Mouse (Mus musculus) heart, postnatal 4 days (tissue): Measurements from ENCODE around the gene Cep135. TPM values are rescaled to one million over a fixed set of nuclear protein-coding genes. Genes with fewer than 3 reads are reported as not detected.

Experiments
- DNase-seq: peaks from one replicate; pipeline ENCODE4 v3.0.0; 2021
- total RNA-seq, 2 experiments: library from RNA; stranded (reverse); gene quantifications; 2 replicates each; pipeline ENCODE4 v1.2.3; 2021

The Cep135 gene
- total RNA-seq, result 1 to 10 TPM; 7.4 to 7.6 TPM

DNA sequence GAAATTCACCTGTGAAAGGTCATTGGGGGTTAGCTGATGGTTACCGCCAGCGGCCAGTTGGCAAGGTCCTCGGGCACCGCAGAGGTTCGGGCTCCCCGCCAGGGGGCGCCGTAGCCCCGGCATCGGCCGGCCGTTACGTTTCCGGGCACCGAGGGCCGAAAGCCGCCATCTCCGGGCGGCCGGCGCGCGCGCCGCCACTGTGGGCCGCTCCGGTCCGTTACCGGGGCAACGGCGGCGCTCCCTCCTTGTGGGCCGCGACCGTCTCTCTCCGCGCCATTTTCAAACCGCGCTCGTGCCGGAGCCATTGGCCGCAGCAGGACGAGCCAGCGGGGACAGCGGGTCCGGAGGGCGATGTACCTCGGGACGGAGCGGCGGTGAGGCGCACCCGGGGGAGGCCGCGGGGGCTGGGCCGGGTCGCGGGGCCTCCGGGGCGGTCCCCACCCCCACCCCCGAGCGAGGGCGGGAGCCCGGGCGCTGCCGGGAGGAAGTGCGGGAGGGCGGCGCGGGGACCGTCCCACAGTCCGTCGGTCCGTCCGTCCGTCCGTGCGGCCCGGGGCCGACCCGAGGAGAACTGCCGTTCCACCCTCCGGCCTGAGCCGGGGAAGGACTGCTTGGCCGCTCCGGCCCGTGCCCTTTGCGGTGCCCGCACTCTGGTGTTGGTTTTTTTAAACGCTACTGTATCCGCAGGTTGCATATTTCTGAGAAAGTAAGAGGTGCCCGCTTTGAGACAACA, at the start of gene Cep135:
Cep135 (plus strand) TSS at position 148 of the 733 bp plus-strand sequence.
- peak; percentile 94 for DNase-seq

DNA sequence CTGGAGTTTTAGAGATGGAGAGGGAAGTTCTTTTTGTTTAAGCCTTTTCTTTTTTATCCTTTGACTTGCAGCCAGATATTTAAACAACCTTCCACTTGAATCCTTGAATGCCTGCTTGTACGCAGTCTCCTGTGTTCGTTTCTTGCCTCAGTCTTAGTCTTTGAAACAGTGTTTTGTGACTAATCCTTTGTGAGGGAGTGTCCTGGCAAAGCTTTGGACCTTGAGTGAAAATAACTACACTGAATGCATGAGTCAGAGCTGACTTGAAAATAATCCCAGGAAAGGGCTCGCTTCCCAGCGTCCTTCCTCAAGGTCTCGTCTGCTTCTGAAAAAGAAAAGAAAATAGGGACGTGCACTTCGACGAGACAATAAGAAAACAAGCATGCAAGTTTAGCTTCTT, 48.3 kb upstream of the Cep135 start:
- DNase-seq, result peak; percentile 18

DNA sequence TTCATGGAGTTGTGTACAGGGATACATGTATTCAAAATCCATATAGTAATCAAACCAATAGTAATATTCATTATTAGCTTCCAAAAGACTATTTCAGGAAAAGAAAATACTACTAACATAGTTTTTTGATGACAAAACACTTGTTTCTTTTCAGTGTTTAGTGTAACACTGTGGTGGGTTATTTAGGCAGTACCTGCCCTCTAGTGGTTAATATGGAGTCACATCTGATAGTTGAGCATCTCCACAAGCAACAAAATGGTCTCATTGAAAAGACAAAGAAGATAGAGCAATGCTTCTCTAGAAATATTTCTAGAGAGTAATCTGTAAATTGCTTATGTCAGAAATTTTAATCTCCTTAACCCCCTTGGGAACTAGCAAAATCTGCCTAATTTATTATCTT, 47.7 kb upstream of the Cep135 start:
- no peak for DNase-seq

DNA sequence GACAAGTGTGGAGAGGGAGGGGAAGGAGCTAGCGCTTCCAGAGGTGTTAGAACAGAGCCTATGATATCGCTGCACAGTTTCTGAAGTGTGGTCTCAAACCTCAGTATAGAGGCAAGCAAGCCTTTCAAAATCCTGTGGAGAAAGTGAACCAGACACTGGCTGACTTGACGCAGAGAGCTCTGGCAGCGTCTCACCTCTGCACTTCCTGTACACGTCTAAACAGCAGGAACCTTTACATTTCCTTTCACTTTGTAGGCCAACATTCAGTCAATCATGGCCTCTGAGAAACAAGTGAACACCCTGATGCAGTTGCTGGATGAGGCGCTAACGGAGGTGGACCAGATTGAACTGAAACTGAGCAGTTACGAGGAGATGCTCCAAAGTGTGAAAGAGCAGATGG, 45.3 kb upstream of the Cep135 start:
- DNase-seq, result no peak

DNA sequence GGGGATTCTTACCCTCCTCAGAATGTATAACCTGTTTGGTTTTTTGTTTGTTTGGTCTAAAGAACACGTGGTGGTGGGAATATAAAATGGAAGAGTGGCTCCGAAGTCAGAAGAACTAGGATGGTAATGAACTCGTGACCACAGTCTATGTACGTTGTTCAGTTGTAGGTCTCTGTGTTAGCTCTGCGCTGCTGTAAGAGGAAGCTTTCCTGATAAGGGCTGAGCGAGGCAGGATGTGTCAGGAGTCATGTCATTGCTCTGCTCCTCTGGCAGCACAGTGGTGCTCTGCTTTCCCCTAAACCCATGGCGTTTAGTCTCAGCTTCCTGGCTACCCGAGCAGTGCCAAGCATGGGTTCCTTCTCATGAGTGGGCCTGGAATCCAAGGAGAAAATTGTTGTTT, 38.1 kb upstream of the Cep135 start:
- no peak for DNase-seq

DNA sequence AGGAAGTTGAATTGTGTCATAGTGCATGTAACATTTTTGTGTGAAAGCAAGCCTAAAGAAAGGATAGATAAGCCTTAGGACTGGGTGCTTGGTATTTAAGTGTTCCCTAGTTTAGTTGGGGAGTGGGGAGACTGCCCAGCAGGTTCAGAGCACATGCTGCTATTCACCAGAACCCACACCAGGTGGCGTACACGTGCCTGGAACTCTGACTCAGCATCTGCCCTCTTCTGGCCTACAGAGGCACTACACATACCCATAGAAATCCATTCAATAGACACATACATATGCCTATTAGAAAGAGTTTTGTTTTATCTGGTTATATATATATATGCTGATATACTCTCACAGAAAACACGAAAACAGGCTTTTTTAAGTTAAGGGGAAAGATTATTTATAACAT, 23.2 kb upstream of the Cep135 start:
- peak; percentile 73 for DNase-seq

DNA sequence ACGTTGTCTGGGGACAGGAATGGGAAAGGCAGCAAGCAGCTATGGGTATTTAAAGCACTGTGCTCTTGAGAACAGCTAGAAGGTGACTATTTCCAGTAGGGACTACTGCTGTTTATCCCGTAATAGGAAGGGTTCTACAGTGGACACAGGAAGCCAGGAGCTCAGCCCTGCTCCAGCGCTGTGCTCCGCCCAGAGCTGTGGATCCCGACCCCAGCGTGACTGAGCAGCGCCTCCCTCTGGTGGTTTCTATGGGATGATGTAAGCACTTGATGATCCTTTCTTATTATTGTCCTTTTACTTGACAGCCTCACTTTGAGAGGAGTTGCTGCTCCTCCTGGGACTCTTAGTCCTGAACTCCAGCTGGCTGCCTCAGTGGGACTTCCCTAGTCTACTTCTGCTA, 14.2 kb upstream of the Cep135 start:
- DNase-seq, result no peak

DNA sequence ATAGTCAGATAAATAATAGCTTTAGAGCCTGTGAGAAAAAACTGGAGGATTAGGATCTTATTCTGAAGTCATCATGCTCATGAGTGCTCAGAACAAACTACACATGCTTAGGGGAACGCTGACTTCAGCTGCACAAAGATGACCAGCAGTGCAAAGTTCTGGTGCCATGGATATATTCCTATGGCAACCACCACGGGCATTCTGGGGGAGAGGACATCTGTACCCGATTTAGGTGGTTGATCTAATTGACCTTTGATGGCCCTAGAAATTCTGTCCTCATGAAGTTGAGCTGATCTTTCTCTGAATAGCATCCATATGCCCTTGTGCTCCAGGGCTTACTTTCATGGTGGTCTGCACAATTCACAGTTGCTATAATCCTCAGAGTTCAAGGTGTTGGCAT, 11.5 kb upstream of the Cep135 start:
- no peak for DNase-seq

DNA sequence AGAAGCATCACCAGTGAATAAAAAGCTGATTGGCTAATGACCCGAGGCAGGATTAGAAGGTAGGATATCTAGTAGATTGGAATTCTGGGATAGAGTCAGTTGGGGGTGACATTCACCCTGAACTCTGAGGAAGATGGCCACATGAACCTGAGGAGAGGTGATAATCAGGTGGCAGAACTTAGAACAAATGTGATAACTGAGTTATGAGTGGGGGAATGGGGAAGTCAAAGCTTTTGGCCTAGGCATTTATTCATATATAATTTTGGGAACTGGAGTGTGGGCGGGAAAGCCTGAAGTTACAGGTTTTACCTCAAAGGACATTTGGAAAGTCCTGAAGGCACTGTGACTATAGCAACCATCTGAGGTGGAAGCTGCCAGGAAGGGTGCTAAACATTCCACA, 3.1 kb upstream of the Cep135 start:
- no peak for DNase-seq

DNA sequence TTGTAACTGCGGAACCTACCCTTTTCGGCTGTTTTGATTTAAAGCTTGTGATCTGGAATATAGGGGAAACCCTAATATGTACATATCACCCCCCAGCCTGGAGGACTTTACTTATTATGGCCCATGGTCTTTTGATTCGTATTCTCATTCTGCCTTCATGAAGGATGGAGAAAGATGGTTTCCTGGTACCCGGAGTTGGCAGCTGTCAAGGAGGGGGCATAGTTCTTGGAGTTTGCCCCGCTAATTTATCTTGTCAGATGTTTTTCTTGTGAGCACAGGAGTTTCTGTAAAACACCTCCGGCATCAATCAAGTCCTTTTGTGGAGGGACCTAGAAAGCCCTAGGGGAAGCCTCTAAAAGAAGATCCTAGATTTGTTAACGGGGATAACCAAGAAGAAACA, 813 bp downstream of the Cep135 start:
- no peak for DNase-seq

DNA sequence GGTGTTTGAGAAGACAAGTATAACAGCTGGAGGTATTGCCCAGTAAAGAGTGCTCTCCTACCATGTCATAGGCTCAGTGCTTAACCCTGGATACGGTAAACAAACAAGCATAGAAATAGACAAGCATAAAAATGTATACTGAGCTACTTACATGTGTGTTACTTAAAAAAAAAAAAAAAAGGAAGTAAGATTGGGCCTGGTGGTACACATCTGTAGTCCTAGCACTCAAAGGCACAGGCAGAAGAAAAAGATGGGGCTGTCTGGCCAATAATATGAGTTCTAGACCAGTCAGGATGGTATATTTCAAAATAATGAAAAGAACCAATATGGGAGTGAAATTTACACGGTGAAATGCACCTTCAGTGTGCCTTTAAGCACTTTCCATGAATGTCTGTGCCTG, 1.5 kb downstream of the Cep135 start:
- no peak for DNase-seq

DNA sequence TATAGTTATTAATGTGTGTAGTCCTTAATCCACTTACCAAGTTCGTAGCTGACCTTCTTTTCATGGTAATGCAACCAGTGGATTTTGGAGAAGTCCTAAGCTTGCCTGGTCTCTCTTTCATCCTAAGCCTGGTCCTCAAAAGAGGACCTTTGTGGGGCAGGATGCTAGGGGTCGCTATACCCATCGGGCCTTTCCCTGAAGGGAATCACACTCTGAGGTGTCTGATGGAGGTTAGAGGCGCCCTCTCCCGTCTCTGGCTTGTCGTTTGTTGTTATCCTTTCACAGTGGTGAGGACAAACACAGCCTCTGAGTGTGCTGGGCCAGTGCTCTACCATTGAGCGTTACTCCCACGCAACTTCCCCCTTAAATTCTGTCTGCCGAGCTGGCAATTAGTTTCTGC, 3.4 kb downstream of the Cep135 start:
- DNase-seq, result no peak

DNA sequence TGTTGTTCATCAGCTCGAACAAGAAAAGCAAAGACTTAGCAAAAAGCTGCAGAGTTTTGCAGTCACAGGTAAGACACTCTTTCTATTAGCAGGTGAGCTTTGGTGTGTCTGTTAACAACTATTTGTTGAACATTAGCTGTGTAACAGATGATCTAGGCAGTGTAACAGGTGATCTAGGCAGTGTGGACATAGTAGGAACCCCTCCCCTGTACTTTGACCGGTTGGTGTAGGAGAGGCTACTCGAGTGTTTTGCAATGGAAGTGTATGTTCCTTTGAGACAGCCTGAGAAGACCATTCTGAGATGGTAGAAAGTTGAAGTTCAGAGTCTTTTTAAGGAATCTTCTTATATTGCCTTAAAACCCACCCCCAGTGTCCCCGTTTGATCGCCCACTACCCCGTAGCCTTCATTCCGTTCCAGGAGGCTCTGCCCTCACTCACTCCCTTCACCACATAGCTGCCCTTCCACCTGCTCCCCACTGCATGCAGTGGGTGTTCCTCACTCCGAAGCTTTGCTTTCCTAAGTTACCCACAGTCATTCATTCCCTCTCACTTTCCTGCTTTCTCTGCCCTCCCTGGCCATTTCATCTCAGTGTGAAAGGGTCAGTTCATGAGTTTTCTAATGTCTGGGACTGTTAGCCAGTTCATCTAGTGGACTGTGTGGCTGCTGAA, 21.3 kb downstream of the Cep135 start:
- no peak for DNase-seq

DNA sequence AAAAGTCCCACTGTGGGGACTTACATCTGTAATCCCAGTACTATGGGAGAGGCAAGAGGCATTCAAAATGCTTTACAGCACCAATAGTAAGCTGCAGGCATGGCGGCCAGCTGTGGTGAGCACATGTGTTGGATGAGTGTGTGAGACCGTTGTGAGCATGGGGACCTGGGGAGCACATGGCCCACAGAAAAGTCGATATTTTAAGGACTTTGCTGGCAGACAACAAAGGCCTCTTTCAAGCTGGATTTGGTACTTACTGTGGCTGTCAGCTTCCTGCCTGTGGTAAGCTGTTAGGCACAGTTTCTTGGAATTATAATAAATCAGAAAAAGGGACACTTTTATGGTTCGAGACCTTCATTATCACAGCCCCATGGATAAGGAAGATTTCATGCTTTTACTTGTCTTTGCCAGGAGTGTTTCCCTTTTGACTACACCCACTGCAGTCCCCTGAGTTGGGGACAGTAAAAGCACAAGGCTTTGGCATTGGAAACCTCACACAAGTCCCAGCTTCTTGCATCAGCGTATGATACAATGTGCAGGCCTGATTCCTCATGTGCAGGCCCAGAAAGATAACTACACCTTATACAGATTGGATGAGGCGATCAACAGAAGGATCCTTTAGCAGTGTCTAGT, 24.5 kb downstream of the Cep135 start:
- no peak for DNase-seq

DNA sequence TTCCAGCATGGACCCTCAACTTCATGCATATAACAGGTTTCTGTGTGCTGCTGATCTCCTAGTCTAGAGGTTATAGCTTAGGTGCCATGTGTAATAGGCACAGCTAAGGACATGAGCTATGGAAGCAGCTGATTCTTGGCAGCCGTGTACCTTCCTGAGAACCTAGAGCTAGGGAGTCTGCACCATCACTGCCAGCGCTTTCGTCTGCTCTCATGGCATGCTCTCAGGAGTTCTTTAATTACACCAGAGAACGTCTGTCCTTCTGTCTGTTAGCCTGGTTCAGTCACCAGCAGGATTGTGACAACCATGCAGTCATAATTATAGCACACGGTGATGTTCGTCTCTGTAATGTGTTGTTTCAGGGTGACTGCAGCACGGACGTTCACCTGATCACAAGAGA, 26.8 kb downstream of the Cep135 start:
- no peak for DNase-seq

DNA sequence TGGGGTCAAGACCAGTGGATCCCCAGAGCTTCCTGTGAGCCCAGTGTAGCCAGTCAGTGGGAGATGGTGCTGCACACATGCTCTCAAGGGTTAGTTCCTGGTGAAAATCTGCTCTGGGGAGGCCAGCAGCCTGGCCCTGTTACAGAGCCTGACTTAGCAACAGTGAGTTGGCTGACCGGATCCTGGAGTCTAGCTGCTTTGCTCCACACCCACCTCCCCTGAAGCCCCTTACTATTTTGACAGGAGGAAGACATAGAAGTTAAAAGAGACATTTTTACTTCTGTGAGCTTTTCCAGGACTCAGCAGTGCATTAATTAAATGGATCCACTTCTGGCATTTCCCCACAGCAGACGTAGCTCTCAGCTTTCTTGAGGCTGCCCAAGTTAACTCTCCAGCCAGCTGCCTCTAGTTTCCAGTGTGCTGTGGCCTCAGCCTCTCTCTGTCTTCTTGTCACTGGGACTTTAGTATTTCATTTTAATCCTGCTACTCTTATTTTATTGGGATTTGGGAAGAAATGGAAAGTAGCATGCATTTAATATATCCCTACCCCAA, 27.8 kb downstream of the Cep135 start:
- no peak for DNase-seq

DNA sequence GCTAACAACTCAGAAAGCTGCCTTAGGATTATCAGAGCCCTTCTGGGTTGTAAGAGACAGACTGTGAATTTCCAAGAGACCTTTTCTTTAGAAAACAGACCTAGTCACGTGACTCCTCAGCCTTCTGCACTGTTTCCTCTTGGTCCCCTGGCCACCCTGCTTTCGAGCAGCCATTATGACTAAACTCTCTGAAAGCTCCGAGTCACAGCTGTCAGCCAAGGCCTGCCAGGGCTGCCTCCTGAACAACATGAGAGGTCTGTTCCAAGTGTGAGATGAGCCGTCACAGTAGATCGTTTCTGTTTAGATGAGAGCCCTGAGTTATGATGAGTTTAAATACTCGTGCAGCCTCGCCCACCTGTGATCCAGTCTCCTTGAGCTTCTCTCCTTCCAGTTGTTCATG, 30.3 kb downstream of the Cep135 start:
- DNase-seq, result no peak

DNA sequence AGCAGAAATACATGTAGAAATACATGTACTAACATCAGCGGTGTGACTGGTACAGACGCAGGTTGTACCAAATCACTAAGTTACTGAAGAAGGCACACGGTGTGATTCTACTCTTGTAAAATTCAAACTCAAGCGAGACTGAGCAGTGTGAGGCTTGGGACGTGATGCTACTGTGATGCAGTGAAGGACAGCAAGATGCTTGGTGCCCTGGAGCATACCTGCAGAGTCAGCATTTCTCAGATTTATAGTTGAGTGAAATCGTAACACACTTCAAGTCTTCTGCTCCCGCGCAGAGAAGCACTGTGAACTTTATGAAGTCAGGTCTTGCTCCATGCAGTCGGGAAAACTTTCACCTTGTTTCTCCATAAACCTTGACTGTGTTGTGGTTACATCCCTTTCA, 35.3 kb downstream of the Cep135 start:
- DNase-seq, result no peak

DNA sequence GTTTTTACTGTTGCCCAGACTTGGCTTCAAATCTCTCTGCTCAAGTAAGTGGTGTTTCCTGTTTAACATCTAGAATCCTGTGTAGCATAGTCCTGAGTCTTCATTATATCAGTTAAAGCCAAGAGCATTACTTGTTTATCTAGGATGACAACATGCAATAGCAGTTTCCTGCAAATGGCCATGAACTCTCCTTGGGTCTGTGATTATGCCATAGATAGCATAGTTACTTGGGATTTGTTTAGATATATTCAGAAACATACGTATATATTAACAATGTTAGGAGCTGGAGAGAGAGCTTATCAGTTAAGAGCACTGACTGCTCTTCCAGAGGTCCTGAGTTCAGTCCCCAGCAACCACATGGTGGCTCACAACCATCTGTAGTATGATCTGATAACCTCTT, 39.3 kb downstream of the Cep135 start:
- no peak for DNase-seq

DNA sequence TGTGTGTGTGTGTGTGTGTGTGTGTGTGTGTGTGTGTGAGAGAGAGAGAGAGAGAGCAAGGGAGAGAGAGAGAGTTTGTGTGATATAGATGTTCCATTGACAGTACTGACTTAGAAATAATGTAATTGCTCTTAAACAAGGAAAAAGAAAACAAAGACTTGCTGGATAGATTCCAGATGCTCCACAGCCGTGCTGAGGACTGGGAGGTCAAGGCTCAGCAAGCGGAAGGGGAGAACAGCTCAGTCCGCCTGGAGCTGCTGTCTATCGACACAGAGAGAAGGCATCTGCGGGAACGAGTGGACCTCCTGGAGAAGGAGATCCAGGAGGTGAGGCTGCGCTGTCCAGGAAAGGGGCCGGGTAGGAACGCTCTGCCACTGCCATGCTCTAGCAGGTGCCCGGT, 45.5 kb downstream of the Cep135 start:
- no peak for DNase-seq

DNA sequence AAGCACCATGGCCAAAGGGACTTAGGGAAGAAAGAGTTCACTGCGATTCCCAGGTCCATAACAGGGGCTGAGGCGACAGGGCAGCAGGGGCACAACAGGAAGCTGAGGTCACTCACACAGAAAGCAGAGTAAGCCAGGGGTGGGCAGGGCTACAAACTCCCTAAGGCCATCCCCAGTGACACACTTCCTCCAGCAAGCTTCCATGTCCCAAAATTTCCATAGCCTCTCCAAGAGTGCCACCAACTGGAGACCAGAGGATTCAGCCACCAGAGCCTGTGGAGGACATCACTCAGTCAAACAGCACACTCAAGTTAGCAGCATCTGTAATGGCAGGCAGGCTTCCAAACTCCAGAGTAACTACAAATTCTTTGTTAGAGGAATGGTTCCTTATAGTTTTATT, 47.1 kb downstream of the Cep135 start:
- DNase-seq, result peak; percentile 10

DNA sequence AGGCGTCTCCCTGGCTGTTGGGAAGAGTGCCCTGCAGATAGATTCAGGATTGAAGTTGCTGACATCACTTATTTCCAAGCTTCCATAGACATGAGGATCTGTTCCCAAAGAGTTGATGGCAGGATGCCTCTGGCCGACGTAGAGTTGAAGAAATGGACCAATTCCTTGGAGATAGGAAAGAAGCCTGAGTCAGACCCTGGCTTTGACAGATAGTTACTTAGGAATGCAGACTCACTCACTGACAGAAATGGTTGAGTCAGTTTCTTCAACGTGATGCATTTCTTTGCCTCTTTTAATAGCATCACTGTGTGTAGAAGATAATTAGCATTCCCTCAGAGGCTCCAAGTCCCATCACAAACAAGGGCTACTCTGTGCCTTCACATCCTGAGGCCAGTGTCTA, 53.6 kb downstream of the Cep135 start:
- DNase-seq, result peak; percentile 17

DNA sequence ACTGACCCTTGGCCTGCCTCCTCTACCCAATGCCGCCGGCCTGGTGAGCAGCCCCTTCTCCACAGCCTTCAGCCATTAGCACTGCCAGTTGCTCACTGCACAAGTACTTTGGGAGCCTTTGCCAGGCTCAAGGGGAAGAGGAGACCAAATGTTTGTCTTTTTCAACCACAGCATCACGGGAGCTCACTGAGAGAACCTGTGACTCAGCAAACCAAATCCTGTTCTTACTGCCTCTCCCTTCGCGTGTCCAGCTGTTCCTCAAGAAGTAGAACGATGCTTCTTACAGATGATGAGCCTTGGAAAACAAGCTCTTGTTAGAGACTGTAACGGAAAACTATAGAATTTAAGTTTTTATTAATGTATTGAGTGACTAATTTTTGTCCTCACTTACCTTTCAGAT, 55.7 kb downstream of the Cep135 start:
- no peak for DNase-seq
